Mouse (Mus musculus) embryo, embryonic 10 days (tissue): Measurements from ENCODE around the gene Map3k14.
A peak's percentile ranks its signal among the peaks of the same experiment; 100 is the strongest.

Source experiments
- DNase-seq: peaks from one replicate; pipeline ENCODE4 v3.0.0-alpha.2; 2015; ENCODE audit warnings: low spot score

The Map3k14 gene

GRCm38 (mm10) chr11:103271979-103272378 lies 4.7 kb upstream of the Map3k14 start:
- peak; percentile 46 for DNase-seq

GRCm38 (mm10) chr11:103269426-103269825 lies 2.2 kb upstream of the Map3k14 start:
- no peak for DNase-seq

DNA sequence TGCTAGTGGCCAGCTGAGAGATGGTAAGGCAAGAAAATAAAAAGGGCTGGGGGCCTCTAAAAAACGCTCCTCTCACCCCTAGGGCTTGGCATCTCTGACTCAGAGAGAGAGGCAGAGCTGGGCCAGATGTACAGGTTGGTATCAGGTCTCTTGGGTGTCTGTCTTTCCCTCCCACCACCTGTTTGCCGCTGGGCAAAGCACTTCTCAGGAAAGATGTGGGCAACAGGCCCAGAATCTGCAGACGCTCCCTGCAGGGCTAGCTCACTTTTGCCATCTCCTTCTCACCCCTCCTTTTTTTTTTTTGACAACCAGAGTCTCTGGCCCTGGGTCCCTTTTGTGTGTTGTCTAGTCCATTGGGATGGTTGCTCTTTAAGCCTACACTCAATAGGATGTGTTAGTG lies 1.6 kb upstream of the Map3k14 start:
- no peak for DNase-seq

DNA sequence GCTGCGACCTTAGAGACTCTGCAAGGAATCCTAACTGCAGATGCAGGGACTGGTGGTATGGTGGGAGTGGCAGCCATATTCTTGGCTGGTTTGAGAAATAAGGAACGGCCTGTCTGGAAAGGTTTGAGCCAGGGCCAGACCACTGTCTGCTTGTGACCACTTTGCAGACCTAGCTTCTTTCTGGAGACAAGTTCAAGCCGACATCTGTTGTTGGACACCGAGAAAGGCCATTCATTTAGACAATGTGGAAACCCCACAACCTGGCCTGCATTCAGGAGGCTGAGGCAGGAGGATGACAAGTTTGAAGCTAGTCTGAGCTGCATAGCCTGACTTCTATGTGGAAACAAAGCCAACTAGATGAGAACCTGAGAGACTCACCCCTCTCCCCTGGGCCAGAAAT lies 1.1 kb upstream of the Map3k14 start:
- DNase-seq: no peak

GRCm38 (mm10) chr11:103266729-103267345 lies 435 bp downstream of the Map3k14 start:
- peak; percentile 74 for DNase-seq

- DNase-seq: no peak
These were observed 1.4 kb downstream of the Map3k14 start for GRCm38 (mm10) chr11:103265856-103266255.

- DNase-seq: no peak
These were observed 2.1 kb downstream of the Map3k14 start for GRCm38 (mm10) chr11:103265211-103265610.

DNA sequence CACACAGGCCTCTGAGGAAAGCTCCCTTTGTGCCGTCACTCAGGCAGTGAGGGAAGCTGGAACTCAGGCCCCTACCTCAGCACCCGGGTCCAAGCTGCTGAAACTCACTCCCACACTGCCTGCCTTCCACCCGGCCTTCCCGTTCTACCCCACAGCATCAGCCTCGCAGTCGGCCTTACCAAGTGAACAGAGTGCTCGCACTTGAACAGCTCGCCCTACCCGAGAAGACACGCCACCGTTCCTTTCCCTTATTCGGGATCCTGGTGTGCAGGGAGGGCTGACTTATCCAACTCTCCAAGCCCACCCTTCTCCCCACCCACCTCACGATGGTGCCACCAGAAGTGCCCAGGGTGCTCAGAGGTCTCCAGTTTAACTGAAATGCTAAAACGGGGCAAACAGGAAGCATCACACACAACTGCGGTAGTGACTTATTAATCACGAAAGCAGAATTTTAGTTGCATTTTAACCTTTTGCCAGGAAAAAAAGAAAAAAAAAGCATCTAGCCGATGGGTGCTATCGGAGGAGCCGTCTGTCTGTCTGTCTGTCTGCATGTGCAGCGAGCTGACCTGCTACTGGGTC lies 2.8 kb downstream of the Map3k14 start:
- DNase-seq: no peak

GRCm38 (mm10) chr11:103263551-103263950 lies 3.7 kb downstream of the Map3k14 start:
- DNase-seq: no peak

DNA sequence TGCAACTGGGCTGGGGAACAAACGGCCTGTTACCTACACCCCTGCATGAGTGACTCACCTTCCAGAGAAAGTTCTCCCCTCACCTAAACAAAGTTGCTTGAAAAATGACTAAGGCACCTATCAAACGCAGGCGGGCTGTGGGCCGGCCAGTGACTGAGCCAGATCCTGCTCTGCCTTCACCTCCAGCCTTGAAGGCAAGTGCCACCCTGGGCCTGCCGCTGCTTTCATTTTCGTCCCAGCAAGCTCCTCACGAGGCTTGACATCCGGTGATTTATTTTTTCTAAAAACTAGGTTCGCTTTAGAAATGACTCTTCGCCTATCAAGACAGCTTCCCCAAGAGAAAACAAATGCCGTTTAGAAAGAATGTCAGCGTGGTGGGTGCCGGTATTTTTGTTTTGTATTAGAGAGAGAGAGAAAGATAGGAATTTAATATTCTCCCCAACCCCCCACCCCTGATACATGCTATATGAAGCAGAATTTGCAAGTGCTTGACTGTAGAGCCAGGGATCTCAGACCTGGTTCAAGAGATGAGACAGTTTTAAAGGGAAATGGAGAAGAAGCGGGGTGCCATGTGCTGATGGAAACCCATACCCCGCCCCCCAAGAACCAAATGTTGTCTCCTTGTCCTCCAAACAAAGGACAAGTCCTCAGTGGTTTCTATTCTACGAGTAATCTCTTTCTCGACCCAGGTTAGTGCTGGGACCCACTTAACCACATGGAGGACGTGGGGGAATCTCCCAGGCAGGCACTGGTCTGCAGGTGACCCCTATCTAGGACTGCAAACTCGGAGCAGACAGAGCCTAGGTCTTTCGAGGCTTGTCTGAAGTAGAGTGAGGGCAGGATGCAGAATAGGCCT lies 4.6 kb downstream of the Map3k14 start:
- no peak for DNase-seq

DNA sequence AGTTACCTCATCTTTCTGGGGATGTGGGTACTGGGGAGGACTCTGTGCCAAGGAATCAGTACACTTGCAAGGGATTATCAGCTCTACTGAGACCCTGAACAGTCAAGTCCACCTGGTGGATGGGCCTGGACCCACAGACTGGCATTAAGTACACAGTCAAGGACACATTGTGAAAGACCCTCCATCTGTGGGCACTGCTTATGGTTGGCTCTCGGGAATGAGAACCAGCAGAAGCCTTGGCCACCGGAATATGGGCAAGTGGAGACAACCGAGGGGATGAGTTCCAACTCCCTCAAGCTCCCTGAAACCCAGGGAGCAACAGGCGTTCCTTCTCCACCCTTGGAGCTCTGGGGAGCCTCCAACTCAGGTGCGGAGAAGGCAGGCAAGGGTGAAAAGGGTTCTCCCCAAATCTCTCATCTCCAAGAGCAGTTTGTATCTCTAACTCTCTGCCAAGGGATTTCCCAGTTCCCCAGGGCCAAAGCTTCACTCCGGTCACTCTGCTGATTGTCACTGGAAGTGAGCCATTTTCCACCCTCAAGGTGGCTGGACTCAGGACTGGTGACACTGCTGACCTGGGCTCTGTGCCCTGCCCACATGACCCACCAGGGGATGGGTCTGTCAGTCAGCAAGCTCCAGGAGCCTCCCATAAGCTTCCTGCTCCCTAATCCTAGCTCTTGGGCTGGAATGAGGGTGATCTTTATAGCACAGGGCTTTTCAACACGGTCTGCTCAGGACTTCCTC lies 5.4 kb downstream of the Map3k14 start:
- DNase-seq: no peak

GRCm38 (mm10) chr11:103260515-103261192 lies 6.6 kb downstream of the Map3k14 start:
- DNase-seq: no peak

GRCm38 (mm10) chr11:103260034-103260433 lies 7.2 kb downstream of the Map3k14 start:
- no peak for DNase-seq

DNA sequence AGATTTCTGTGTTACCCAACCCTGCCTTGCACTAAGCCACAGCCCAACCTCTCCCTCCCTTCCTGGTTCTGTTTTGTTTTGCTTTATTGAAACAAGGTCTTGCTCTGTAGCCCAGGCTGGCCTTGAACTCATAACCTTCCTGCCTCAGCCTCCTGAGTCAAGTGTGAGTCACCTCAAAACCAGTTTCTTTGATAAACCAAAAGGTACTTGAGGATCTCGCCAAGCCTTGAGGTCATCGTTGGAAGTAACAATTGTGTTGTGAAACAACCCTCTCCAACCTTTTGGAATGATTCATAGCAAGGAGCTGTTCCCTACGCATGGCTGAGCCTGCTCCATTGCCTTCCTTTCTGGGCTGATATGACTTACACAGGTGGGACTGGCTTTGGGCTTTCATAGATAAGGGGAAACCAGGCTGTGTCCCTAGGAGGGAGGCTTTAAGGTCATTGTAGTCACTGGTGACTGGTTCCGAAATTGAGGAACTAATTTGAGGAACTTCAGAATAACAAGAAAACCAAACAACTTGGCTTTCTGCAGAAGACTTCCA lies 9.3 kb downstream of the Map3k14 start:
- DNase-seq: no peak

DNA sequence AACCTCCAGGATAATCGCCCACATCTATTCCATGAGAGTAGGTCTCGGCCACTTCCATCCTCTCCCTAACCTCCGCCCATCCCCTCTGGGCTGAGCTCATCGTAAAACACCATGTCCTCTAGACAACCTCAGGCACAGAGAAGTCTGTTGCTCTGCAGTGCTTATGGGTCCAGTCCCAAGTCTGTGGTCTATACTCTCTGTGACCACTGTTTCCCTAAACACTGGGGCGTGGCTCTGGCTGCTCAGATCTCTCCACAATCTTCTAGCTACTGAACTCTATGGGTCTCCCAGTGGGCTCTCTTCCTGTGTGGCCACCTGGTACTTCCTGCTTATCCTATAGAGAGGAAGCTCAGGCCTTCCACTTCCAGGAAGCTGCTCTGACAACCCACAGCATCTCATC lies 13.7 kb downstream of the Map3k14 start:
- DNase-seq: no peak

DNA sequence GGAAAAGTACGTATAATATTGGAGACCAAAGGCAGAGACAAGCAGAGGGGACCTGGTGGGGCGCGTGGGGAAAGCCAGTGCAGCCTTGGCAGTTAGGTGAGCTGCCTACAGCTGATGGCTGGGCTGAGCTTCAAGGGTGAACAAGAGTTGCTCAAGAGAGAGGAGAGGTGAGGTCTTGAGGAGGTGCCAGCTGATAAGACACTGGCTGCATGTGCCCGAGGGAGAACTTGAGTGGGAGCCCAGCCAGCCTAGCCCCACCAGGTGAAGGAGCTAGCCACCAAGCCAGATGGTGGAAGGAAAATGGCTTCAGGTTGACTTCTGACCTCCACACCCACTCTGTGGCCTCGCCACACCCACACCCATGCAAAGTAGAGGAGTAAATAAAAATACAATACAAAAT lies 14.9 kb downstream of the Map3k14 start:
- DNase-seq: no peak

GRCm38 (mm10) chr11:103250324-103250723 lies 16.9 kb downstream of the Map3k14 start:
- no peak for DNase-seq

- no peak for DNase-seq
These were observed 17.8 kb downstream of the Map3k14 start for GRCm38 (mm10) chr11:103249509-103249908.

GRCm38 (mm10) chr11:103248837-103249236 lies 18.4 kb downstream of the Map3k14 start:
- DNase-seq: no peak

DNA sequence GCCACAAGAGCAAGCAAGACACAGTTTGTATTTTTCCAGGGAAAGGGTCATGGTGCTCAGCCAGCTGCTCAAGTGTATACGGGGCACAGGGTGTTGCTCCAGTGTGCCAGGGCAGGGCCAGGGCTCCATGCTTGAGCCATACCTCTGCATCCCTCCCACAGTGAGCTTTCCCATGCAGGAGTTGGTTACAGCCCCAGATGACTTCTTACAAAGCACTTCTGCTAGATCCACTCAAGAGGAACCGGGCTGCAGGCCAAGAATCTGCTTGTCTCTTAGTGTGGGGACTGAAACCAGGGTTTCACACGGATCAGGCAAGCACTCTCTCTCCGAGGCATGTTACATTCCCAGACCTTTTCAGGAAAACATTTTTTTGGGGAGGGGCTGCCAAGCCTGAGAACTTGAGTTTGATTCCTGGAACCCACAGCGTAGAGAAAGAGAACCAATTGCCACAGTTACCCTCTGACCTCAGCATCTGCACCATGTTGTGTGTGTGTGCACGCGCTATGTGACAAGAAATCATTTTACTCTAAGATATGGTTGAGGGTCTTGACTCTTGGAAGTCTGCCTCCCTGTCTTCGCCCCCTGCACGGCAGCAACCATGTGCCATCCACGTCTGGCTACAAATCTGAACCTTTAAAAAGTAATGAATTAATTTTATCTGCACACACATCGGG lies 19.6 kb downstream of the Map3k14 start:
- no peak for DNase-seq

- DNase-seq: no peak
These were observed 20.5 kb downstream of the Map3k14 start for GRCm38 (mm10) chr11:103246731-103247290.
